Mouse (Mus musculus): ENCODE results near the gene Znrf2. TPM values are rescaled to one million over a fixed set of nuclear protein-coding genes. Genes with fewer than 3 reads are reported as not detected.

The Znrf2 gene
- polyA plus RNA-seq, 1 experiment from 2014 or later, result 2.3 TPM

DNA sequence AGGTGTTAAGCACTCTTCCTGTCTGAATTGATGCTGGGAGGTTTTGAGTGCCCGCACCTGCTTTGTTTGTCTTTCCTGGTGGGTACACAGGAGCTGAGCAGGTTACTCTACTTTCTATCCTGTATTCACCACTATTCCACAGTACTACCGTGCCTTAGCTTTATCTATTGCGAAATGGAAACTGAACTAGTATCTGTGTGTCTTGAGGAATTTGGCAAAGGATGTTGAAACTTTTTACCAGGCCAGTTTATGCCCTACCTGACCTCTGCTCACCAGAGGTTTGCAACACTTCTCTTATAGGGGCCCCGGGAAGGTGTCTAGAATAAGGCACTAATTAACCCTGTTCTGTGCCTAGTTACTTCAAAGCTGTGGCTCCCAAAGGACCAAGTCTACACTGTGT is 27.6 kb upstream of the Znrf2 start:
- no peak for DNase-seq (ENCODE audit: extremely low spot score, low spot score)
- Histone ChIP-seq H3K4me3 (no peak overlapping the region), H3K27me3 (ENCODE audit: poor library complexity, severe bottlenecking) (no peaks in the 10 kb centered on the region), H3K4me1 (peaks cover 15% of the 10 kb centered on the region), H3K27ac (no peak overlapping the region), H3K36me3 (replicated peaks) (no peaks in the 10 kb centered on the region), H3K9me3 (no peaks in the 10 kb centered on the region)
- 92% methylated on average over 4 of the region's 4 CpGs for WGBS

DNA sequence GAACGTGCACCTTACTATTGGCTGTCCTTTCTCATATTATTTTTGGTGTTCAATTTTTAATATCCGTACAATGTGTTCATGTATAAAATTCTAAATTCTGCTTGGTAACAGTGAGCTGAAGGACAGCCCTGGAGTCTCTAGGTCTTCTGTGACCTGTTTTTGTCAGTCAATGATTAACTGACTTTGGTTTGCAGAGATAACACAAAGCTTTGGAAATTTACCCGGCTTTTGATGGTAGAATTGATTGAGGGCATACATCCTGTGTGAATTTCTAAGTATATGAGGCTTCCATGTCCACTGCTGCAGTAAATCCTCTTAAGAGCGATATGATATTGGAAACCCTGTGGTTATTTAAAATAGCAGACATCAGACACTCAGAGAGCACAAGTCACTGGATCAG is 26.6 kb upstream of the Znrf2 start:
- DNase-seq (ENCODE audit: extremely low spot score, low spot score), result no peak
- Histone ChIP-seq H3K27me3 (ENCODE audit: poor library complexity, severe bottlenecking) (no peaks in the 10 kb centered on the region), H3K27ac (no peak overlapping the region), H3K4me3 (no peak overlapping the region), H3K9me3 (no peaks in the 10 kb centered on the region), H3K4me1 (peaks cover 8% of the 10 kb centered on the region), H3K36me3 (replicated peaks) (no peaks in the 10 kb centered on the region)
- WGBS, result 93% methylated on average over 4 of the region's 4 CpGs

DNA sequence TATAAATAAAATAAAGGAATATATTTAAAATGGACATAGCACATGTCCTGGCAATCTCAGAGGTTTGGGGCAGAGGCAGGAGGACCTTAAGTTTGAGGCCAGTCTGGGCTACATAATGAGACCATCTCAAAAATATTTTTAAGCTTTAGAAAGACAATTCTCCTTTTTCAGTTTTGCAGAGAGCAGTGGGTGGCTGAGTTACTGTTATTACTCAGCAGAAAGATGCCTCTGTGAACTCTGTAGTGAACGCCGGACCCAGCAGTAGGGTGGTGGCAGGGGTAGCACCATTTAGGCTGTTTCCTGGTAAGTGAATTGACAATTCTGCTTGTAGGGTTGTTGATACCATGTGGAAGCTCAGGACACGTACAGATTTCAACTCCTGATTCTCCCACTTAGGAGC is 22.9 kb upstream of the Znrf2 start:
- Histone ChIP-seq H3K9me3 (peaks cover 6% of the 10 kb centered on the region; the same call in 1 of the 2 replicates), H3K4me1 (no peaks in the 10 kb centered on the region), H3K27ac (no peak overlapping the region), H3K27me3 (ENCODE audit: poor library complexity, severe bottlenecking) (no peaks in the 10 kb centered on the region), H3K4me3 (no peak overlapping the region), H3K36me3 (replicated peaks) (no peaks in the 10 kb centered on the region)
- DNase-seq (ENCODE audit: extremely low spot score, low spot score), result no peak
- 91% methylated on average over 3 of the region's 3 CpGs for WGBS

DNA sequence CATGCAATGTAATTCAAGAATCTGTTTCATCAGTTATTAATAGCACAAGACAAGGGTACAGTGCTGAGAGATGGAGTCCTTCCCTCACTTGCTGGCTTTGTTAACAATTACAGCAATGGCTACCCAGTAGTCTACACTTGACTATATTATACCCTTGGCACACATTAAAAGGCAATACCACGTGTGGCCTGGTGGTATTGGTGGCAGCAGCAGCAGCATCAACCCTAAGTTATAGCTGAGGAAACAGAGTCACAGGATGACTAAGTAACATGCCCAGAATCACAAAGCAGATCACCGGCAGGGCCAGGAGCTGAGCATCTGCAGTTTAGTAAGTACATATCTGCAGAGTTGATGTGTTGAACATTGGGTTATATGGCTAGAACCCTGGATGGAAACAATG is 22.3 kb upstream of the Znrf2 start:
- no peaks in the 10 kb centered on the region for H3K36me3 ChIP-seq (replicated peaks)
- H3K9me3 ChIP-seq, result peaks cover 8% of the 10 kb centered on the region; the same call in 1 of the 2 replicates
- DNase-seq (ENCODE audit: extremely low spot score, low spot score), result no peak
- no peaks in the 10 kb centered on the region for H3K4me1 ChIP-seq
- no peak overlapping the region for H3K27ac ChIP-seq
- H3K4me3 ChIP-seq, result no peak overlapping the region
- WGBS, result 72% methylated on average over 2 of the region's 2 CpGs
- H3K27me3 ChIP-seq (ENCODE audit: poor library complexity, severe bottlenecking), result no peaks in the 10 kb centered on the region

DNA sequence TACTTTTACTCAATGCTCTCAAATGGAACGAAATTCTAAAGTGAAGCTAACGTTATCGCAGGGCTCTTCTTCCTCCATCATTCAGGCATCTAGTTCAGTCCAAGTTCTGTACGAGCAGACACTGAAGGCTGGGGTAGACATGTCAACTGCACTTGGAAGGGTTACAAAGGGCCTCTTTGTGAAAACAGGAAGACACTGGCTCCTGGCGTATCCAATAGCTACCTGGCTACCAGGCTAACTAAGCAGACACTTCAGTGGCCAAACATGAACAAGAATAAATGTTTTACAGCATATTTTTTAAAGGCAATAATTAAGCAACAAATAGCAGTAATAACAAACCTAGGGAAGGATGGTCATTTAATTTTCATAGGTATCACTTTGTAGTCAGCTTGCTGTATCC is 21.7 kb upstream of the Znrf2 start:
- Histone ChIP-seq H3K36me3 (replicated peaks) (no peaks in the 10 kb centered on the region), H3K4me3 (no peak overlapping the region), H3K4me1 (no peaks in the 10 kb centered on the region), H3K27me3 (ENCODE audit: poor library complexity, severe bottlenecking) (no peaks in the 10 kb centered on the region), H3K9me3 (peaks cover 8% of the 10 kb centered on the region; the same call in 1 of the 2 replicates), H3K27ac (no peak overlapping the region)
- WGBS, result 88% methylated on average over 5 of the region's 5 CpGs
- no peak for DNase-seq (ENCODE audit: extremely low spot score, low spot score)

DNA sequence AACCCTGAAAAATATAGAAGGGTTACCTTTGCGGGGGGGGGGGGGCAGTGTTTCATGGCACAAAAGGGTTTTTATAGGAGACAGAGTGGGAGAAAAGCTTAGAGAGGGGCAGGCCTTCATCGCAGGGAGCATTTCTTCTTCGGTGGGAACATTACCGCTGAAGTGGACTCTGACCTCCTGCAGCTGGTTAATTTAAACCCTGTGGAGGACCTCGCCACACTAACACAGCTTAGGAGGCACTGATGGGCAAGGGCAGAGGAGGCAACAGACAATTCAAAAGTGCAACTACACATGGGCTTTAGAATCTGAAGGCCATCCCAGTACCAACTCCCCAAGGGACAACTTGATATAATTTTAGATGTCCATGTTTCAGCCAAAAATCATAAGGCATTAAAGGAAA is 20.7 kb upstream of the Znrf2 start:
- H3K36me3 ChIP-seq (replicated peaks), result no peaks in the 10 kb centered on the region
- no peak overlapping the region for H3K4me3 ChIP-seq
- no peak for DNase-seq (ENCODE audit: extremely low spot score, low spot score)
- no peaks in the 10 kb centered on the region for H3K4me1 ChIP-seq
- 61% methylated on average over 5 of the region's 5 CpGs for WGBS
- H3K9me3 ChIP-seq, result peaks cover 8% of the 10 kb centered on the region; the same call in 1 of the 2 replicates
- no peaks in the 10 kb centered on the region for H3K27me3 ChIP-seq (ENCODE audit: poor library complexity, severe bottlenecking)
- H3K27ac ChIP-seq, result no peak overlapping the region

DNA sequence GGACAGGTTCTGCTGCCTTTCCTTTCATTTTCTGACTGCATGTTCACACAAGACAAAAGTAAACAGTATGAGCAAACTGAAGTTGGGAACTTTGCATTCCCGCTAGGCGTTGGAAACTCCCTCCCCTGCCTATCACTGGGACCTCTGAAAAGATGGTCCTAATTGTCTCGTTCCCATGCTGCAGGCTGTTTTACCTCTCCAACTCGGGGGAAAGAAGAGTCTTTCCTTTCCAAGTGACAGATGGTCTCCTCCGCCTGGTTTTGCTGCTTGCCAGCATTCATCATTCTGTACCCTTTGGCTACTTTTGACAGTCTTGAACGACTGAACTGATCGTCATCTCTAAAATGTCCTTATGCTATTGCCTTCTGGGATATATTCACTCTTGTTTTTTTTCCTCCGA is 14.4 kb upstream of the Znrf2 start:
- no peak overlapping the region for H3K4me3 ChIP-seq
- 0 out of 2 replicates have a peak, but pooled peaks cover 4% of the 10 kb centered on the region for H3K27me3 ChIP-seq (ENCODE audit: poor library complexity, severe bottlenecking)
- no peak overlapping the region for H3K27ac ChIP-seq
- peaks cover 8% of the 10 kb centered on the region; the same call in 1 of the 2 replicates for H3K9me3 ChIP-seq
- DNase-seq (ENCODE audit: extremely low spot score, low spot score), result no peak
- H3K36me3 ChIP-seq (replicated peaks), result no peaks in the 10 kb centered on the region
- WGBS, result 80% methylated on average over 8 of the region's 8 CpGs
- H3K4me1 ChIP-seq, result no peaks in the 10 kb centered on the region

DNA sequence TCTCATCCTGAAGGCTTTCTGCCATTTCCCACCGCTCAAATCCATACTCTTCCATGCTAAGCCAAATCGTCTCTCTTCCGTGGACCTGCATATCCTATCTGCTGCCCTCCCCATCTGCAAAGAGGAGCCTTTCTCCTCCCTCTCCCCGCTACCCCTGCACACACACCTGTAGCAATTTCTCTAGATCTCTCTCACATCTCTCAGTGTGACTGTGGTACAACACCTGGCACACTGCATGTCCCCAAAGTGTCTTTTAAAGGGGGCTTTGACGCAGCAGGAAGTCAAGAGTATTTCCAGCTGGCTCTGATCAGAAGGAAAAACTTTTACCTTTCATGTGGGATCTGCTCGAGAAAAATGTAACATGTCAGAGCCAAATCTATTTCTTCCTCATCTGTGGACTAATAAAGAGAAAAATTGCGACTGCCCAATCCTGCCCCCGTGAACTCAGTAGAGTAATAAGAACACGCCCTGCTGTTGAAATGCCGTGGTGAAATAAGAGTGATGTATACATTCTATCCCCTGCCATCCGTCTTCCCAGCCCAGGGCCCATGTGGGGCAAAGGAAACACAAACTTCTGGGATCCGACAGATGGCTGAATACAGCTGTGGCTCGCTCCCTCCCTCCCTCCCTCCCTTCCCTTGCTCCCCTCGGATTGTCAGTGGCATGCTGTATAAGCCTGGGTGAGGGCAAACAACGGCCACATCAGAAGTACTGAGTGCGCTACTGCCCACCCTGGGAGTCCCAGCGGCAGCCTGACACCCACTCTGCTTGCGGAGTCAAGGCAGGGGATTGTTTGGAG is 12.5 kb upstream of the Znrf2 start:
- Histone ChIP-seq H3K27me3 (ENCODE audit: poor library complexity, severe bottlenecking) (0 out of 2 replicates have a peak, but pooled peaks cover 4% of the 10 kb centered on the region), H3K36me3 (replicated peaks) (no peaks in the 10 kb centered on the region), H3K4me3 (no peak overlapping the region), H3K4me1 (no peaks in the 10 kb centered on the region), H3K9me3 (no peaks in the 10 kb centered on the region), H3K27ac (no peak overlapping the region)
- DNase-seq (ENCODE audit: extremely low spot score, low spot score), result no peak
- WGBS, result 75% methylated on average over 18 of the region's 18 CpGs

DNA sequence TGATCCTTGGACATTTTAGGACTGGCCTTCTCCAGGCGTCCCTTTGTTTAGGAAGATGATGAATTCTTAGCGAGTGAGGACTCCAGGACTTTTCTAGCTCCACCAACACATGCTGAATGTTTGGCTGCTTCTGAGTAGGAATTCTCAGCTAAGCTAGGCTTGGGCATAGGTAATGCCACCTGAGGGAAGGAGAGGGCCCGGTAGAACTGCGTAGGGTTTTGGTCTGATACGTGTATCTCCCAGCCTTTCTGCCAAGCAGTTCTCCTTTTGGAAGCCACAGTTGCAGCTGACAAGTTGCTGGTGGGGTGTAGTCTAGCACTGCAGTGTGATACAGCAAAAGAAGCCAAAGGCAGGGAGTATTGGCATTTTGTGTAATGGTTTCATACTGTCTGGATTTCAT is 10.9 kb upstream of the Znrf2 start:
- H3K4me1 ChIP-seq, result no peaks in the 10 kb centered on the region
- no peak for DNase-seq (ENCODE audit: extremely low spot score, low spot score)

GRCm38 (mm10) chr6:54809531-54810313 is 7.0 kb upstream of the Znrf2 start:
- H3K27ac ChIP-seq, result no peak overlapping the region
- H3K4me3 ChIP-seq, result no peak overlapping the region
- peaks cover 5% of the 10 kb centered on the region; the same call in 1 of the 2 replicates for H3K27me3 ChIP-seq (ENCODE audit: poor library complexity, severe bottlenecking)
- no peaks in the 10 kb centered on the region for H3K9me3 ChIP-seq
- no peak for DNase-seq (ENCODE audit: extremely low spot score, low spot score)
- WGBS, result 74% methylated on average over 7 of the region's 7 CpGs
- H3K36me3 ChIP-seq (replicated peaks), result no peaks in the 10 kb centered on the region
- H3K4me1 ChIP-seq, result no peaks in the 10 kb centered on the region

More for the DNA sequence above, 10.9 kb upstream of the Znrf2 start:
- no peaks in the 10 kb centered on the region for H3K36me3 ChIP-seq (replicated peaks)
- no peak overlapping the region for H3K4me3 ChIP-seq
- no peaks in the 10 kb centered on the region for H3K9me3 ChIP-seq
- 0 out of 2 replicates have a peak, but pooled peaks cover 4% of the 10 kb centered on the region for H3K27me3 ChIP-seq (ENCODE audit: poor library complexity, severe bottlenecking)
- WGBS, result 75% methylated on average over 5 of the region's 5 CpGs
- no peak overlapping the region for H3K27ac ChIP-seq

- WGBS, result 84% methylated on average over 1 of the region's 1 CpGs
Measured at GRCm38 (mm10) chr6:54810314-54810646, 6.4 kb upstream of the Znrf2 start.

GRCm38 (mm10) chr6:54811546-54812250 is 5.0 kb upstream of the Znrf2 start:
- DNase-seq (ENCODE audit: extremely low spot score, low spot score), result no peak

More at GRCm38 (mm10) chr6:54810314-54810646, 6.4 kb upstream of the Znrf2 start:
- no peak for DNase-seq (ENCODE audit: extremely low spot score, low spot score)
- no peak overlapping the region for H3K4me3 ChIP-seq
- peaks cover 10% of the 10 kb centered on the region for H3K27me3 ChIP-seq (ENCODE audit: poor library complexity, severe bottlenecking)
- no peak overlapping the region for H3K27ac ChIP-seq
- no peaks in the 10 kb centered on the region for H3K4me1 ChIP-seq
- H3K36me3 ChIP-seq (replicated peaks), result no peaks in the 10 kb centered on the region
- no peaks in the 10 kb centered on the region for H3K9me3 ChIP-seq

More at GRCm38 (mm10) chr6:54811546-54812250, 5.0 kb upstream of the Znrf2 start:
- Histone ChIP-seq H3K27me3 (ENCODE audit: poor library complexity, severe bottlenecking) (peaks cover 16% of the 10 kb centered on the region), H3K4me3 (no peak overlapping the region), H3K4me1 (peaks cover 7% of the 10 kb centered on the region; the same call in 1 of the 2 replicates), H3K36me3 (replicated peaks) (no peaks in the 10 kb centered on the region), H3K9me3 (no peaks in the 10 kb centered on the region), H3K27ac (no peak overlapping the region)
- 93% methylated on average over 11 of the region's 11 CpGs for WGBS

Measured in forebrain, embryonic 10.5 days (tissue).